Mouse (Mus musculus) ES-E14 (cell line): ENCODE results near the gene Pip4k2a. TPM values are rescaled to one million over a fixed set of nuclear protein-coding genes. Genes with fewer than 3 reads are reported as not detected.

ENCODE experiments used
- DNase-seq: peaks from one replicate; pipeline ENCODE4 v3.0.0-alpha.2; 2013; ENCODE audit warnings: low read depth, low spot score
- H3K27ac ChIP-seq: 2 replicates; pipeline ENCODE4 v1.5.1; 2012; ENCODE audit warnings: low read depth, mild to moderate bottlenecking, low read length, moderate library complexity, mixed read lengths; ENCODE audit not compliant: poor library complexity, insufficient read depth, severe bottlenecking
- H3K36me3 ChIP-seq: 2 replicates; pipeline ENCODE4 v1.6.1; 2012; ENCODE audit warnings: mild to moderate bottlenecking, low read length, moderate library complexity, mixed read lengths; ENCODE audit not compliant: control insufficient read depth, poor library complexity, insufficient read depth, severe bottlenecking
- H3K4me1 ChIP-seq, 2 experiments: fragments of 150-350 bp in 1 of 2; sonication (generic) in 1 of 2; 2 replicates each; pipeline ENCODE4 v1.6.1; 2012; ENCODE audit warnings: low read length in 2 of 2, mild to moderate bottlenecking in 1 of 2, mixed read lengths in 1 of 2; ENCODE audit not compliant: control insufficient read depth in 2 of 2, insufficient read depth in 2 of 2, poor library complexity in 1 of 2
- H3K4me3 ChIP-seq, 2 experiments: fragments of 150-350 bp in 1 of 2; sonication (generic) in 1 of 2; 2 replicates each; pipeline ENCODE4 v1.5.1; 2012; ENCODE audit warnings: low read length in 2 of 2, low read depth in 1 of 2, mild to moderate bottlenecking in 1 of 2, mixed read lengths in 1 of 2; ENCODE audit not compliant: insufficient read depth in 1 of 2, poor library complexity in 1 of 2, severe bottlenecking in 1 of 2
- H3K9ac ChIP-seq: 2 replicates; pipeline ENCODE4 v1.6.1; 2012; ENCODE audit warnings: low read depth, mild to moderate bottlenecking, low read length, mixed read lengths; ENCODE audit not compliant: poor library complexity, insufficient read depth, severe bottlenecking
- H3K9me3 ChIP-seq: fragments of 150-350 bp; sonication (generic); 2 replicates; pipeline ENCODE4 v1.6.1; 2012; ENCODE audit warnings: low read depth, mild to moderate bottlenecking, low read length; ENCODE audit not compliant: control insufficient read depth, insufficient read depth
- CHD2 ChIP-seq: IDR thresholded peaks from 2 replicates; pipeline ENCODE4 v1.6.1; 2014; ENCODE audit warnings: mild to moderate bottlenecking, low read depth, low read length, inconsistent platforms
- HCFC1 ChIP-seq: IDR thresholded peaks from 2 replicates; pipeline ENCODE4 v1.6.1; 2012; ENCODE audit warnings: low read length, inconsistent platforms, borderline replicate concordance; ENCODE audit not compliant: insufficient read depth
- MAFK ChIP-seq: IDR thresholded peaks from 2 replicates; pipeline ENCODE4 v1.6.1; 2014; ENCODE audit warnings: mild to moderate bottlenecking, low read depth, low read length, inconsistent platforms; ENCODE audit not compliant: insufficient read depth
- ZC3H11A ChIP-seq: IDR thresholded peaks from 2 replicates; pipeline ENCODE4 v1.6.1; 2012; ENCODE audit warnings: low read depth, mild to moderate bottlenecking, inconsistent platforms, low read length, borderline replicate concordance
- ZNF384 ChIP-seq: IDR thresholded peaks from 2 replicates; pipeline ENCODE4 v1.6.1; 2012; ENCODE audit warnings: low read depth, low read length, inconsistent platforms
- in situ Hi-C, 2 experiments: fragments of 600-800 bp; cut with MboI; formaldehyde crosslinking; loops; one replicate each; pipeline ENCODE4 v1.15.1; 2025; ENCODE audit warnings: low sequenced_read_pairs in 2 of 2, inconsistent platforms in 1 of 2; ENCODE audit not compliant: unreplicated experiment in 2 of 2
- total RNA-seq: library from RNA; depleted of rRNA; stranded (reverse); fragments of 300-350 nt; gene quantifications from 2 replicates; pipeline ENCODE4 v1.2.3, GENCODE M21; 2012

Pip4k2a gene
- total RNA-seq, 1 experiment, result 3.0 TPM

DNA sequence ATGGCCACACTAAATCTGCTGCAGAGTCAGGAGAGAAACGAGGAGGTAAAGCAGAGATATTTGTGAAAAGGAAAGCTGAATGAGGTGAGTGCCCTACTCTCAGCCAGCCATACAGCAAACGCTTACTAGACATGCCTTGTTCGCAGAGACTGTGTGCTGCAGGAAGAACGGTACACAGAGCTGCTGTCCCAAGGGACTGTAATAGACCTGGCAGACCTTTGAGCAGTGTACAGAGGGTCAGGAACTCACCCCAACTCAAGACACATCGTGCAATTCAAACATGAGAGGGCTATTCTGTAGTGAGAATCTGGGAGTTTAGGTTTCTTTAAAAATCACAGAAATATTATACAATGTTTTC, 183.5 kb downstream of the Pip4k2a start:
- no peak overlapping the region for H3K27ac ChIP-seq
- H3K9me3 ChIP-seq, result no peaks in the 10 kb centered on the region
- no peaks in the 10 kb centered on the region for H3K4me1 ChIP-seq
- no peak for TF ChIP-seq MAFK
- TF ChIP-seq CHD2, result no peak
- no peak for TF ChIP-seq ZC3H11A
- TF ChIP-seq ZNF384, result no peak
- TF ChIP-seq HCFC1, result no peak
- DNase-seq, result no peak
- in situ Hi-C loops, result no loop called here
- H3K36me3 ChIP-seq, result no peaks in the 10 kb centered on the region
- no peak overlapping the region for H3K9ac ChIP-seq
- H3K4me3 ChIP-seq, result no peak overlapping the region

DNA sequence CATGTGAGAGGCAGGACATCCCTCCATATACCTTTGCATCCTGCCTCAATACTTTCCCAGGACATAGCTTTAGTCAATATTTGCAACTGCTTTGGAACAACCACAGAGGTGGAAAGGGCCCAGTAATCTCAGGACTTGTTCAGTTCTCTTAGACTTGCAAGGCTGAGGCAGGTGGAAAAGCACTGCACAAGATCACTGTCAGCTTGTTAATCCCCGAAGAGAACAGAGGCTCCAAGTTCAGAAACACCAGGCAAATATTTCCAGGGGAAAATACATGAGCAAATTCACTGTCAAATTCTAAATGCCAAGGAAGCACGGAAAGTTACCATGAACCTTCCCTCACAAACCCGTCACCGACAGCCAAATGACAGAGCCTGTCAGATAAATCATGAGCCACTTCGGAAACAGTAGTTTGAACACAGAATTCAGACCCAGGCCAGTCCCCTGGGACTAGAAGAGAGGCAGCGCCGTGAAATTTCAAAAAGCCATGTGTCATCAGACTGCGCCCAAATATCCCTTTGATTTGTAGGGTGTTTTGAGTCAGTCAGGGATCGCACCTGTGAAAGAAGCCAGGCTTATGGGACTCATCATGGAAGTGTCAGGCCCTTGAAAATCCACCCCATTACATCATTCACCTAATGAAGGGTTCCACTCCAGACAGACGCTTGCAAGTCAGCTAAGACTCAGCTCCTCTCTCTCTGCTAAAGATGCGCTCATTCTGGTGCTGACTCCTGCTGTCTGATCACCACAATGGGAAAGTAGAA, 184.1 kb downstream of the Pip4k2a start:
- Histone ChIP-seq H3K27ac (no peak overlapping the region), H3K4me3 (no peak overlapping the region), H3K36me3 (no peaks in the 10 kb centered on the region), H3K4me1 (no peaks in the 10 kb centered on the region), H3K9me3 (no peaks in the 10 kb centered on the region), H3K9ac (no peak overlapping the region)
- DNase-seq, result no peak
- in situ Hi-C loops, result no loop called here
- TF ChIP-seq ZC3H11A, result no peak
- no peak for TF ChIP-seq HCFC1
- TF ChIP-seq ZNF384, result no peak
- TF ChIP-seq CHD2, result no peak
- TF ChIP-seq MAFK, result no peak

DNA sequence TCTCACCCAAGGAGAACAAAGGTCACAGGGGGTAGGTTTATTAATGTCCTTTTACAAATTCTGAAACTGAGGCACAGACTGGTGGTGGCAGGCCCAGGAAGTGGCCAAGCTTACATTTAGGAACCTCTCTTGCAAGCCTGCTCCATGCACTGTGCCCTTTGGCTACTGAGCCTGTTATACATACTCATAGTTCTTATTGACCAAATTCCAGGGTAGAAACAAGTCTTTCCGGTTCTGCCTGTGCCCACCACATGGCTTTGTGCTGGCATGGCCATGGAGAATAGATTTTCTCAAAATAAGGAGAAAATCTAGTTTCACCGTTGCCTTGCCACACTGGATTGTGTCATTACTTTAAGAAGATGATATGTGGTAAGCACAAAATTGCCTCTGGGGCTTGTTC, 190.0 kb downstream of the Pip4k2a start:
- Histone ChIP-seq H3K4me1 (no peaks in the 10 kb centered on the region), H3K9ac (no peak overlapping the region), H3K27ac (no peak overlapping the region), H3K9me3 (no peaks in the 10 kb centered on the region), H3K36me3 (no peaks in the 10 kb centered on the region), H3K4me3 (no peak overlapping the region)
- in situ Hi-C loops, result no loop called here
- TF ChIP-seq ZC3H11A (no peak), MAFK (no peak)
- no peak for DNase-seq

DNA sequence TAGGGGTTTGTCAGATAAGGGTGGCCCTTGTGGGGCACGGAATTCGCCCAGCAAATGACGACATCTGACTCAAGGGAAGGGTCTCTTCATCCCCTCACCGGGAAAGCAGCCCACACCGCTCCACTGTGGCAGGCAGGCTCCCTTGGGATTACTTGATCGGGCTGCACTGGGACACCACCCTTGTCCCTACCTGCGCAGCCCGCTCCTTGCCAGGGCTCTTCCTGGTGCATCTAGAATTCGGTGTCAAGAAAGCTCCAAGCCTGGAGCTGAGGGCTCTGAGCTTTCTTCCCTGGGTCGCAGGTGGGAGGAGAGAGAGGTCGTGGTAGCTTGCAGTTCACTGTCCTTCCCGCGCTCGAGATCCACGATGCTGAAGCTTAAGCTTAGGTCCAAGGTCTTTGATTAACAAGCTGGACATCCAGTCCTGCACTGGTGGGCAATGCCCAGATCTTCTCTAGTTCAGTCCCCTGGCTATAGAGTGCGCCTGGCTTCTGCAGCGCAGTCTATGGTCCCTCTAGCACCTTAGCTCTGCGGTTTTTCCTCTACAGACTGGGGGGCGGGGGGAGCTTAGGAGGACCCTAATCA, 196.6 kb downstream of the Pip4k2a start:
- Histone ChIP-seq H3K36me3 (no peaks in the 10 kb centered on the region), H3K9ac (no peak overlapping the region), H3K27ac (no peak overlapping the region), H3K9me3 (no peaks in the 10 kb centered on the region), H3K4me1 (no peaks in the 10 kb centered on the region), H3K4me3 (no peak overlapping the region)
- no peak for DNase-seq
- TF ChIP-seq MAFK, result no peak
- in situ Hi-C loops, result no loop called here

DNA sequence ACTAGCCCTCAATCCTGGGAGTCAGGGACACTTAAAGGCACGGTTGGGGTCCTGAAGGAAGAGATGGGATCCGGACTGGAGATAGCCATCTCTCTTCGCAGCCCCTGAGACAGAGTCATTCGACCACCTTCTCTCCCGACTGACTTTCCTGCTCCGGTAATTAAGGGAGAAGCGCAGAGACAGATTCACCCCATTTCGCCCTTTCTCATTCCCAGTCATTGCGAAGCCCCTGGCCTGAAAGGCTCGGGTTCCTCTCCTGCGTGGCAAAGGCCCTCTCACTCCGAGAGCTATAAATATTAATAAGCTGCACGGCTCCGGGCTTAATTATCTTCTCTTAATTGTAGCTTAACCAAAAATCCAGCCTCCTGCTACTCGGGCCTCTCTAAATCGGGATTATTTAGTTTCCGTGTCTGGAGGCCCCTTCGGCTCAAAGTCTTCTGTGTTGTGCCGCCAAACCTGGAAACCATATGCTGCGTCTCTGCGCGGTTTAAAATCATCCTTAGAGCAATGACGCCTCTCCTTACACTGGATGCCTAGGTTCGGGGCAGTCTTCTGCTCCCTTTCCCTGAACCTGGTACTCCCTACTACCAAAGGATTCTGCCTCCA, 197.2 kb downstream of the Pip4k2a start:
- Histone ChIP-seq H3K9me3 (no peaks in the 10 kb centered on the region), H3K4me1 (no peaks in the 10 kb centered on the region), H3K4me3 (no peak overlapping the region; a peak in 1 of 4 replicates), H3K9ac (no peak overlapping the region), H3K36me3 (no peaks in the 10 kb centered on the region), H3K27ac (no peak overlapping the region)
- TF ChIP-seq MAFK (no peak), CHD2 (no peak), ZNF384 (no peak), ZC3H11A (no peak)
- no peak for DNase-seq
- in situ Hi-C loops, result no loop called here
